Comparison of ENCODE assay signal across 8 mouse cellular contexts in the genomic region with DNA sequence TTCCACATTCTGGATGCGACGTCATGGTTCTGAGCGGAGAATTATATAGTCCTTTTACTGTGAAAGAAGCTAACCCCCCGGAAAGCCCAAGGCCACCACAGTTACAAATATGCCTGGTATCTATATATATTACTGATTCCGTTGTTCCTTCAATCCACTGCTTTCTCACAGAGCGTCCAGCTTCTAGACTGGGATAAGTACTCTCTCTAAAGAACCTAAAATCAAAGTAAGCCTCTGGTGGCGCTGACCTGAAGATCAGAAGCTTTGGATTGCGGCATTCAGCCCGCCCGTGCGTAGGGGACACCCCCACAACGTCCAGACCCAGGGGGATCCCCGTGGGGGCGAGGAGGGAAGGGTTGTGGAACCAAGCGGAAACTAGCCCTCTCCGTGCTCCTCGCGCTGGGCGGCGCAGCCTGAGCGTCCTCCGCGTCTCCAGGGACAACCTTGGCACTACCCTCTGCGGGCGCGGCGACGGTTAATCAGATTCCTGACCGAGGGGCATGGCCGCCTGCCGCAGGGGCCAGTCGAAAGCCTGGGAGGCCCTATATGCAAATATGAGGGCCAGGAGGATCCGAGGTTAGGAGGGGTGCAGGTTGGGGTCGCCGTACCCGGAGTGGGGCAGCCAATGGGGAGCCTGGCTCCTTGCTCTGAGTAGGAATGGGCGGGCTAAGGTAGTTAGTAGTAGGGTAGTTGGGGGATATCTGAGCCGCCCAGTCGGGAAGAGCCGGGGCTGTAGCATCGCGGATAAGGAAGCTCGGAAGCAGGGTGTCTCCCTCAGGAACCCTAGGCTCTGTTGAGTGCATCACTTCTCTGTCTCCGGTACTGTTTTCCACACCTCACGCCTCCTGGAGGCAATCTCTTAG. TPM values are rescaled to one million over a fixed set of nuclear protein-coding genes. Genes with fewer than 3 reads are reported as not detected.
DNase-seq lines count a peak whose midpoint lies in the region; ATAC-seq lines count a peak whose summit lies in the region.

No protein-coding gene starts in this region.

- no peaks in the 10 kb centered on the region for H3K36me3 ChIP-seq in limb, embryonic 10.5 days
- H3K36me3 ChIP-seq in midbrain, embryonic 13.5 days: no peaks in the 10 kb centered on the region

- peak; percentile 50 for ATAC-seq in common myeloid progenitor, adult 5-6 weeks (replicated peaks; ENCODE audit: low read depth, poor library complexity, severe bottlenecking)
- ATAC-seq in midbrain, embryonic 13.5 days: peak; percentile 66

- H3K9me3 ChIP-seq in limb, embryonic 10.5 days (replicated peaks): no peaks in the 10 kb centered on the region
- H3K9me3 ChIP-seq in midbrain, embryonic 13.5 days: no peaks in the 10 kb centered on the region

- peaks cover 68% of the 10 kb centered on the region for H3K27me3 ChIP-seq in limb, embryonic 10.5 days (ENCODE audit: low read depth, poor library complexity, severe bottlenecking)
- peaks cover 54% of the 10 kb centered on the region for H3K27me3 ChIP-seq in midbrain, embryonic 13.5 days

- whole genome bisulfite sequencing in limb, embryonic 10.5 days: 2% methylated on average over 45 of the region's 45 CpGs
- WGBS in midbrain, embryonic 13.5 days: 2% methylated on average over 45 of the region's 45 CpGs

- H3K9ac ChIP-seq in midbrain, embryonic 13.5 days (replicated peaks): peak overlapping the region; percentile 44; the same call in 1 of the 2 replicates

- DNase-seq in layer of hippocampus, postnatal 25 days (ENCODE audit: extremely low spot score in 1 of 2, low spot score in 1 of 2): peak; percentile 6 to 8
- DNase-seq in layer of hippocampus, adult 11-12 months (ENCODE audit: low spot score): no peak
- DNase-seq in heart, postnatal 10 days: peak; percentile 24 to 41
- peak; percentile 63 for DNase-seq in limb, embryonic 10.5 days (ENCODE audit: low spot score)
- DNase-seq in thymus, postnatal 25 days: no peak
- DNase-seq in spleen, adult 12 weeks (ENCODE audit: low spot score): no peak

- intact Hi-C loops in heart, postnatal 10 days (cut with DNase I): loop anchor here (2.0 kb wide), 1 partner anchor 247 kb away; no protein-coding TSS in a partner anchor

- peaks cover 10% of the 10 kb centered on the region for H3K4me1 ChIP-seq in limb, embryonic 10.5 days
- peaks cover 9% of the 10 kb centered on the region for H3K4me1 ChIP-seq in midbrain, embryonic 13.5 days (replicated peaks)

- H3K4me2 ChIP-seq in midbrain, embryonic 13.5 days (replicated peaks): peak overlapping the region; percentile 74

- peak overlapping the region; percentile 53 for H3K4me3 ChIP-seq in limb, embryonic 10.5 days
- peak overlapping the region; percentile 41 for H3K4me3 ChIP-seq in midbrain, embryonic 13.5 days (replicated peaks)

- H3K27ac ChIP-seq in limb, embryonic 10.5 days: no peak overlapping the region
- H3K27ac ChIP-seq in midbrain, embryonic 13.5 days: no peak overlapping the region

RNA-seq across cellular contexts. Expression of gene Ttll6, which starts 9.3 kb away (rescaled TPM):
- under 1 TPM; 0.12 to 0.40 TPM for total RNA-seq in layer of hippocampus, postnatal 25 days (2021)
- total RNA-seq in common myeloid progenitor, adult 5-6 weeks (2017): not detected in 2 replicates
- not detected for total RNA-seq in heart, postnatal 10 days (2021)
- not detected in 2 replicates for polyA plus RNA-seq in limb, embryonic 10.5 days (2016; fragmentation: Nextera tagmentation; extraction: Ambion mirVana)
- polyA plus RNA-seq in midbrain, embryonic 13.5 days (2015; fragmentation: Nextera tagmentation; extraction: Ambion mirVana): 0.04 TPM in 1 of 2 replicates, not detected in the other

RNA-seq across cellular contexts. Expression of gene Calcoco2, which starts 12.5 kb away (rescaled TPM):
- total RNA-seq in layer of hippocampus, postnatal 25 days (2021): not detected
- total RNA-seq in common myeloid progenitor, adult 5-6 weeks (2017): not detected in 2 replicates
- not detected for total RNA-seq in heart, postnatal 10 days (2021)
- polyA plus RNA-seq in limb, embryonic 10.5 days (2016; fragmentation: Nextera tagmentation; extraction: Ambion mirVana): not detected in 2 replicates
- polyA plus RNA-seq in midbrain, embryonic 13.5 days (2015; fragmentation: Nextera tagmentation; extraction: Ambion mirVana): not detected in 2 replicates

RNA-seq across cellular contexts. Expression of gene Atp5g1, which starts 48.8 kb away (rescaled TPM):
- total RNA-seq in layer of hippocampus, postnatal 25 days (2021): 100 to 1,000 TPM; 430 to 475 TPM
- total RNA-seq in common myeloid progenitor, adult 5-6 weeks (2017): 110 and 145 TPM in 2 replicates
- 1,000 to 10,000 TPM; 2,962 to 2,967 TPM for total RNA-seq in heart, postnatal 10 days (2021)
- 569 and 674 TPM in 2 replicates for polyA plus RNA-seq in limb, embryonic 10.5 days (2016; fragmentation: Nextera tagmentation; extraction: Ambion mirVana)
- 423 and 443 TPM in 2 replicates for polyA plus RNA-seq in midbrain, embryonic 13.5 days (2015; fragmentation: Nextera tagmentation; extraction: Ambion mirVana)

RNA-seq across cellular contexts. Expression of gene Ube2z, which starts 59.1 kb away (rescaled TPM):
- 10 to 100 TPM; 51.6 to 58.2 TPM for total RNA-seq in layer of hippocampus, postnatal 25 days (2021)
- 12.0 and 20.1 TPM in 2 replicates for total RNA-seq in common myeloid progenitor, adult 5-6 weeks (2017)
- total RNA-seq in heart, postnatal 10 days (2021): 10 to 100 TPM; 41.6 to 46.4 TPM
- polyA plus RNA-seq in limb, embryonic 10.5 days (2016; fragmentation: Nextera tagmentation; extraction: Ambion mirVana): 37.5 and 38.3 TPM in 2 replicates
- polyA plus RNA-seq in midbrain, embryonic 13.5 days (2015; fragmentation: Nextera tagmentation; extraction: Ambion mirVana): 28.9 and 34.0 TPM in 2 replicates

Comparison
In these comparisons a context has a peak if more than half of its experiments do, and no peak if none do; other contexts are left out.
1. DNase-seq: peak in layer of hippocampus, postnatal 25 days (2 of 2), heart, postnatal 10 days (2 of 2) and limb, embryonic 10.5 days (single experiment); none in layer of hippocampus, adult 11-12 months (single experiment), thymus, postnatal 25 days (single experiment) and spleen, adult 12 weeks (single experiment).
2. RNA of gene Atp5g1, which starts 48.8 kb away (total RNA-seq): 2,962 to 2,967 TPM in heart, postnatal 10 days; 430 to 475 TPM in layer of hippocampus, postnatal 25 days and 110 to 145 TPM in common myeloid progenitor, adult 5-6 weeks; every median in the first group is over 4 times any median in the second.